Mouse (Mus musculus) ES-E14 (cell line): ENCODE measurements around the gene Ppm1l.

Experiments used
- HCFC1 ChIP-seq: IDR thresholded peaks from 2 replicates; pipeline ENCODE4 v1.6.1; 2012; ENCODE audit warnings: low read length, inconsistent platforms, borderline replicate concordance; ENCODE audit not compliant: insufficient read depth
- MAFK ChIP-seq: IDR thresholded peaks from 2 replicates; pipeline ENCODE4 v1.6.1; 2014; ENCODE audit warnings: mild to moderate bottlenecking, low read depth, low read length, inconsistent platforms; ENCODE audit not compliant: insufficient read depth
- ZC3H11A ChIP-seq: IDR thresholded peaks from 2 replicates; pipeline ENCODE4 v1.6.1; 2012; ENCODE audit warnings: low read depth, mild to moderate bottlenecking, inconsistent platforms, low read length, borderline replicate concordance
- ZNF384 ChIP-seq: IDR thresholded peaks from 2 replicates; pipeline ENCODE4 v1.6.1; 2012; ENCODE audit warnings: low read depth, low read length, inconsistent platforms

- TF ChIP-seq HCFC1 (no peak), MAFK (no peak), ZC3H11A (no peak), ZNF384 (no peak)
Observed at GRCm38 (mm10) chr3:69559975-69560330, 243.3 kb downstream of the Ppm1l start.
